Mouse (Mus musculus) liver, adult (tissue): ENCODE data around the gene Dagla.

Source experiments
- GATA4 ChIP-seq: IDR thresholded peaks from 2 replicates; pipeline ENCODE4 v1.6.1; 2014; ENCODE audit warnings: mild to moderate bottlenecking, low read length; ENCODE audit not compliant: insufficient replicate concordance

Dagla gene

GRCm38 (mm10) chr19:10323362-10323837 lies 18.7 kb upstream of the Dagla start:
- no peak for TF ChIP-seq GATA4

DNA sequence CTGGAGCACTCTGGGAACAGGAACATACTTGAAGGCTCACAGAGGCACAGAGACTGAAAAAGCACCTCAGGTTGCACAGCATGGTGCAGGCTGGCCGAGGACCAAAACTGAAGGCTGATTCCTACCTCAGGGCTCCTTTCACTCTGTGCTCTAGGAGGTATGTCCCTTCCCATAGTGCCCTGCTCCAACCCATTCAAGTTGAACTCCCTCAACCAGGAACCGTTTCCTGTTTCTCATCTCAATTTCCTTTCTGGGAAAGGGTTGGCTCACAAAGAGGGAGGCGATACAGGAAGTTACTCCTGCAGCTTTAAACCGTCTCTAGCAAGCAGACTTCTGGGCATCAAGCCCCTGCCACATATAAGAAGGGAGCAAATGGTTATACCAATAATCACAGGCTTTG lies 13.1 kb upstream of the Dagla start:
- TF ChIP-seq GATA4, result no peak

GRCm38 (mm10) chr19:10317358-10317757 lies 12.7 kb upstream of the Dagla start:
- no peak for TF ChIP-seq GATA4

DNA sequence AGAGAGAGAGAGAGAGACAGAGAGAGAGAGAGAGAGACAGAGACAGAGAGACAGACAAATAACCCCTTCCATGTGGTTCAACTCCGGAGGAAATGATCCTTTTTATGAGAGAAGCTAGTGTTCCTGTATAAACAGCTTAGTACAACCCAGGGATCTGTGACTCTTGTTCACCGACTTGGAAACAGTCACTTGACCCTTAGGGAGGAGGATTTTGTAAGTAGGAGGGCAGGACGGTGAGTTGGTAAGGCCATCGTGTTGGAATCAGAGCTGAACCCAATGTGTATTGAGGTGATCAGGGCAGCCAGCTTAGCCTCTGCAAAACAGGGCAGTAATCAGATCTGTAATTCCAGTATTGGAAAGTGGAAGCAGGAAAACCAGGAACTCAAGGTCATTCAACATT lies 12.3 kb upstream of the Dagla start:
- no peak for TF ChIP-seq GATA4

DNA sequence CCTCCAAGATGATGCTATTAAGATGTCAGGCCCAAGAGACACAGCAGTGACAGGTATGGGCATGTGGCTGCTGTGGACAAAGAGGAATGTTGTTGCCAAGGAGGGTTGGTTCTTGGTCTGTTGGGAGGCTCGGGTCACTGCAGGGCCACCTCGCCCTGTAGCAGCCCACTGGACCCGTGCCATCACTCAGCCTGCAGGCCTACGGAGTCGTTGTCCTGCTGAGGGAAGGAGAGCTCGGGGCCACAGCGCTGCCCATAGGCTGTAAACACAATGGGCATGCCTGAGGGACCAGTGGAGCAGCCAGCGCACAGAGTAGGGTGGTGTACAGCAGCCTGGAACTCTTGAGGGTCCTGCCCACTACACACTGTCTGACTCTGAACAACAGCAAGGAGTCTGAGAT lies 7.4 kb upstream of the Dagla start:
- TF ChIP-seq GATA4, result no peak

DNA sequence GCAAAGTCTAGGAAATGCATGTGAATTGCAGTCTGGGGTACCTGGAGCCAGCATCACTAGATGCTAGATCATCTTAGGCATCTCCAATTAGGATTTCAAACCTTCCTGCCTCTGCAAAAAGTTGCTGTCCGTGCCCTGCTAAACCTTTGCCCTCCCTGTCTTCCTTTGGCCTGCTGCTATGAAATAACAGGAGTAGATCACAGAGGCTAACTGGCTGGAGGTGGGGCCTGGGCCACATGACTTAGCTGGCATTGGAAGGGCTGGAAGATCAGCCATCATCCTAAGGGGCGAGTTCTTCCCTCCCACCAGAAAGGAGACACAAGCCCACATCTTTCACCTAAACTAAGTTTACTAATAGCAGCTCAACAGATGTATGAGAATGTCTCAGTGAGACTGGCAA lies 4.3 kb upstream of the Dagla start:
- no peak for TF ChIP-seq GATA4

GRCm38 (mm10) chr19:10307941-10308340 lies 3.3 kb upstream of the Dagla start:
- no peak for TF ChIP-seq GATA4

- no peak for TF ChIP-seq GATA4
Observed at GRCm38 (mm10) chr19:10307351-10307750, 2.7 kb upstream of the Dagla start.

GRCm38 (mm10) chr19:10306521-10307243 lies 2.0 kb upstream of the Dagla start:
- no peak for TF ChIP-seq GATA4

DNA sequence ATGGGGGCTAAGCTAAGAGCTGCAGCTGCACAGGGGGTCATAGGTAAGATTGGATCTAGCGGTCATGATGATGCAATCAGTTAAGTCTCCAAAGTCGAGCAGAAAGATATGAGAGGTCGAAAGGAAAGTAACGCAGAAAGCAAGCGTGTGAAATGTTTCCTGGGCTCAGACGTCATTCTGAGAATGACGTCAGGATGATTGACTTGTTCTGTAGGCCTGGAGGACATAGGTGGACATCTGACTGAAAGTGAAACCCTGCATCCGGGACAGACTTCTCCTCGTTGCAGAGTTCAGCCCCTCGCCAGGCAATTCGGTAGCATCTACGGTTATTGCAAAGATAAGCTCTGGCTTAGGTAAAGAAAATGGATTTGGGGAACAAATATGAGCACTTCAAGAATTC lies 963 bp upstream of the Dagla start:
- no peak for TF ChIP-seq GATA4

GRCm38 (mm10) chr19:10304395-10304794 lies 282 bp downstream of the Dagla start:
- no peak for TF ChIP-seq GATA4

DNA sequence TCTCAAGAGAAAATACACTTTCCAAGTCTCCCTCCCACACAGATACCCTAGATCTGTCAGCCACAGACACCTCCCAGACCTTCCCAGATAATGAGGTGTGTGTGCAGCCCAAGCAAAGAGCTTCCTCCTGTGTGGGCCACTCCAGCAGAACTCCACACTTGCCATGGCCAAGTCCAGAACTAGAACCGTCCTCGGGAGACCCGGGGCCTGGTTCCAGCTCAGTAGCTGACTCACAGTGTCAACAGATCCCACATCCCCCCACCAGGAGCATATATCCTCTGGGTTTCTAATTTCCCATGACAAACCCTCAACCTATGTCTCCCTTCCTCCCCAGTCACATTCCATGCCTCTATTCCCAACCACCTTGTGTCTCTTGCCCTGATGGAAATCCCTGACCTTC lies 1.8 kb downstream of the Dagla start:
- TF ChIP-seq GATA4, result no peak

DNA sequence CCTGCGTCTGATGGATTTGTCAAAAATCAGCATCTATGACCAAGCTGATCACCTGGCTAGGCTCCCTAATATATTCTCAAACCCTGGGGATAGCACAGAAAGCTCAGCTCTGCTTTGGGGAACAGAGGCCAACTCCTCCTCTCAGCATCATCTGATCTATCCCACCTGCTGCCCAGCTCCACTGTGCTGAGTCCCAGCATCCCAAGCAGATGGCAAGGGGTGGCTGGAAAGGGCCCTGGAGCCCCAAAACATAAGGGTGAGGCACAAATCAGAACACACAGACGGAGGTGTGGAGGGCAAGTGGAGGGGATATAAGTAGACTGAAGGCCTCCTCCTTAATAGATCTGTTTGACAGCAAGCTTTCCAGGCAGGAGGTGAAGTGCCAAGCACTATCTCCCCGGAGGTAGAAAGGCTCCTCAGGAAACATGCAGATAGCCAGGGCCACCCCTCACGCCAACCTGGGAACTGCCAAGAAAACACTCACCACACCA lies 2.8 kb downstream of the Dagla start:
- no peak for TF ChIP-seq GATA4

DNA sequence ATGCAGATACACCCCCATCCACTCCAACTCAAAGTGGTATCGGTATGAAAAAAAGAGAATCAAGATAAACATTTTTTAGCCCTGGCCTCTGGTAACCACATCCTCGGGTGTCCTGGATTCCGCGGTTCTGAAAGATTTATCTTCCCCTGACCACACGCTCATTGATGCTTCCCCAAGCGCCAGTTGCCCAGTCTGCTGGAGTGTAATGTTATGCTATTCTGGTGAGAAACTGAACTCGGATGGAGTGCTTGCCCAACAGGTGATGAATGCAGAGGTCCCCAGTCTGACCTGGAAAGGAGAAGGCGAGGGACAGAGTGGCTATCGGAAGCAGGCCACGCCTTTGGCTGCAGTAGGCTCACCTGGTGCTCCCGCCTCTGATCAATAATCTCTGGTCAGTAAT lies 3.4 kb downstream of the Dagla start:
- TF ChIP-seq GATA4, result no peak

DNA sequence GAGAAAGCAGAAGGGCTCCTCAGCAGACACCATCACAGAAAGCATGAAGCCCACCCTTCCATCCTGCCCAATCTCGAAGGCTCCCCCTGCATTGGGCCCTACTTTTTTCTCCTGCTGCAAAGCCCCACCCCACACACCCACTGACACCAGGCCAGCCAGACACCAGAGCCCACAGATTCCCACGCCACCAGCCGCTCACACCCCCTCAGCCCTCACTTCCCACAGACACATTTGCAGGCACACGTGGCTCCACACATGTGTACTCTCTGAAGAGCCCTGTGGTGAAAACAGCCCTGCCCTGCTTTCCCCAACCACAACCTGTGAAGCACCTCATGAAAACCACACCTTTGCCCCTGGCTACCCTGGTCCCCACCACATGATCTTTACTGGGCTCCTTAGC lies 3.9 kb downstream of the Dagla start:
- TF ChIP-seq GATA4, result no peak

- no peak for TF ChIP-seq GATA4
Observed at GRCm38 (mm10) chr19:10298268-10298667, 6.4 kb downstream of the Dagla start.

DNA sequence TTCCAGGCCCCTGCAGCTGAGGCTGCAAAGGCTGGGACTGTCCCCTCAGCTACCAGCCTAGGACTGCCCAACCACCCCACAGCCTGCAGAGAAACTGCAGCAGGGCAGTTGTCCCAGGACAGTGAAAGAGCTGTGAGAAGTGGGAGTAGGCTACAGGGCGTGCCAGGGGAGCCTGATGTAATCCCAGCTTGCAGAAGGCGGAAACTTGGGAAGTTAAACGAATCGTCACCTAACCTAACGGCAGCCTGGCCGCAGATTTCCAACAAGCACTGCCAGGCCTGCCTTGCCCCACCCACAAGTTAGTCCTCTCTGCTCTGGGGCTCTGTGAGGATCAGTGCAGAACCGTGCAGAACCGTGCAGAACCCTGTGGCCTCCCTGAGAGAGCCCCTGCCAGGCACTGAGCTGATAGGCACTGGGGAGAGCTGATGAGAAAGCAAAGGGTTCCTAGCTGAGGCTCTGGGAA lies 7.6 kb downstream of the Dagla start:
- TF ChIP-seq GATA4, result no peak

- no peak for TF ChIP-seq GATA4
Observed at GRCm38 (mm10) chr19:10296306-10296705, 8.4 kb downstream of the Dagla start.
